Mouse (Mus musculus): ENCODE data around the gene Dirc2.

DNA sequence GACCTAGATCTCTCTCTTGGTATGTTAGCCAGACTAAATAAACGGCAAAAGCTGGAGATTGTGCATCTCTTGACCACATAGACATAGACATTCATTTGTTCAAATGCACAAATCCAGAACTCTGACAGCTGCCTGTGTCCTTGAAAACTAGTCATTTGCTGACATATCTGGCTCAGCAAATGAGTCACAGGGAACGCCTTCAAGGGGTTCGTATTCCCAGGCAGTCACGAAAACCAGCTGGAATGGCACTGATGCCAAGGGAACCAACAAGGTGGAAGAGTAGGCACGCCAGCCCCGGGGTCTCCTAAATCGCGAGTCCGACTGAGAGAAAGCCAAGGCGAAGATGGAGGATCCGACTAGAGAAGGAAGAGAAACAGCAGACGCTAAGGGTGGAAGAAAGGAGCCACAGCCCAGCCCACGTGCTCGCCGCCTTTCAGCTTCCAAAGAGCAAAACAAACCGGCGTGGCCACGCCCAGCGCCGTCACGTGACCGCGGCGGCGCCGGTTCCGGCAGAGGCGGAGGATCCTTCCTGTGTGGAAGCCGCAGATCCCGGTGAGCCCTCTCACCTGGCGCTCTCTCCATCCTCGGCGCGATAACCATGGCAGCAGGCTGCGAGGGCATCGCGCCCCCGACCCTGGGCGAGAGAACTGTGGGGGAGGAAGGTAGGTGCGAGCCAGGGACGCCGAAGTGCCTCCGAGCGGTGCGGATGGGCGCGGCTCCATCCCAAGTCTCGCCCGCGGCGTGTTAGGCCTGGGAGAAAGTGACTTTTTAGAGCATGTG, 912 bp upstream of the Dirc2 start, which contains the start of gene Hspbap1:
- no peak for TF ChIP-seq GATA1 (IDR thresholded peaks at IDR 0.05; ENCODE audit: borderline replicate concordance, low read length)
- TF ChIP-seq FLI1 (IDR thresholded peaks at IDR 0.05; ENCODE audit: low read length) = no peak

All from megakaryocyte, embryonic 14.5 days (primary cell).